Mouse (Mus musculus): ENCODE results near the gene Msi1. TPM values are rescaled to one million over a fixed set of nuclear protein-coding genes. Genes with fewer than 3 reads are reported as not detected.

The Msi1 gene
- polyA plus RNA-seq, 1 experiment: 60.4 TPM

GRCm38 (mm10) chr5:115444130-115444529, 14.7 kb downstream of the Msi1 start:
- Histone ChIP-seq H3K4me1 (ENCODE audit: control insufficient read depth, insufficient read depth, low read length) (no peaks in the 10 kb centered on the region), H3K27ac (ENCODE audit: insufficient read depth, low read length) (no peak overlapping the region), H3K27me3 (ENCODE audit: control insufficient read depth, insufficient read depth, low read length) (no peaks in the 10 kb centered on the region), H3K4me3 (replicated peaks; ENCODE audit: insufficient read depth, low read depth, low read length) (no peak overlapping the region)
- DNase-seq: no peak
- TF ChIP-seq POLR2A (IDR thresholded peaks at IDR 0.05; ENCODE audit: borderline replicate concordance, insufficient read depth, low read length) (no peak), CTCF (IDR thresholded peaks at IDR 0.05; ENCODE audit: borderline replicate concordance, insufficient read depth, low read depth, low read length) (no peak)
- WGBS: 80% methylated on average over 11 of the region's 11 CpGs

GRCm38 (mm10) chr5:115447108-115447507, 17.7 kb downstream of the Msi1 start:
- 37% methylated on average over 17 of the region's 17 CpGs for WGBS

GRCm38 (mm10) chr5:115449247-115449646, 19.8 kb downstream of the Msi1 start:
- H3K27ac ChIP-seq (ENCODE audit: insufficient read depth, low read length): no peak overlapping the region
- TF ChIP-seq CTCF (IDR thresholded peaks at IDR 0.05; ENCODE audit: borderline replicate concordance, insufficient read depth, low read depth, low read length): no peak
- TF ChIP-seq POLR2A (IDR thresholded peaks at IDR 0.05; ENCODE audit: borderline replicate concordance, insufficient read depth, low read length): no peak
- no peak overlapping the region for H3K4me3 ChIP-seq (replicated peaks; ENCODE audit: insufficient read depth, low read depth, low read length)
- WGBS: 75% methylated on average over 3 of the region's 3 CpGs
- H3K27me3 ChIP-seq (ENCODE audit: control insufficient read depth, insufficient read depth, low read length): no peaks in the 10 kb centered on the region
- DNase-seq: no peak
- H3K4me1 ChIP-seq (ENCODE audit: control insufficient read depth, insufficient read depth, low read length): no peaks in the 10 kb centered on the region

More at GRCm38 (mm10) chr5:115447108-115447507, 17.7 kb downstream of the Msi1 start:
- Histone ChIP-seq H3K27me3 (ENCODE audit: control insufficient read depth, insufficient read depth, low read length) (no peaks in the 10 kb centered on the region), H3K27ac (ENCODE audit: insufficient read depth, low read length) (no peak overlapping the region), H3K4me1 (ENCODE audit: control insufficient read depth, insufficient read depth, low read length) (no peaks in the 10 kb centered on the region), H3K4me3 (replicated peaks; ENCODE audit: insufficient read depth, low read depth, low read length) (no peak overlapping the region)
- DNase-seq: no peak
- TF ChIP-seq CTCF (IDR thresholded peaks at IDR 0.05; ENCODE audit: borderline replicate concordance, insufficient read depth, low read depth, low read length) (no peak), POLR2A (IDR thresholded peaks at IDR 0.05; ENCODE audit: borderline replicate concordance, insufficient read depth, low read length) (no peak)

GRCm38 (mm10) chr5:115450410-115451317, 21.3 kb downstream of the Msi1 start:
- 77% methylated on average over 27 of the region's 27 CpGs for WGBS
- no peaks in the 10 kb centered on the region for H3K27me3 ChIP-seq (ENCODE audit: control insufficient read depth, insufficient read depth, low read length)
- no peaks in the 10 kb centered on the region for H3K4me1 ChIP-seq (ENCODE audit: control insufficient read depth, insufficient read depth, low read length)
- DNase-seq: no peak
- H3K4me3 ChIP-seq (replicated peaks; ENCODE audit: insufficient read depth, low read depth, low read length): no peak overlapping the region
- TF ChIP-seq POLR2A (IDR thresholded peaks at IDR 0.05; ENCODE audit: borderline replicate concordance, insufficient read depth, low read length) (no peak), CTCF (IDR thresholded peaks at IDR 0.05; ENCODE audit: borderline replicate concordance, insufficient read depth, low read depth, low read length) (no peak)
- H3K27ac ChIP-seq (ENCODE audit: insufficient read depth, low read length): no peak overlapping the region

DNA sequence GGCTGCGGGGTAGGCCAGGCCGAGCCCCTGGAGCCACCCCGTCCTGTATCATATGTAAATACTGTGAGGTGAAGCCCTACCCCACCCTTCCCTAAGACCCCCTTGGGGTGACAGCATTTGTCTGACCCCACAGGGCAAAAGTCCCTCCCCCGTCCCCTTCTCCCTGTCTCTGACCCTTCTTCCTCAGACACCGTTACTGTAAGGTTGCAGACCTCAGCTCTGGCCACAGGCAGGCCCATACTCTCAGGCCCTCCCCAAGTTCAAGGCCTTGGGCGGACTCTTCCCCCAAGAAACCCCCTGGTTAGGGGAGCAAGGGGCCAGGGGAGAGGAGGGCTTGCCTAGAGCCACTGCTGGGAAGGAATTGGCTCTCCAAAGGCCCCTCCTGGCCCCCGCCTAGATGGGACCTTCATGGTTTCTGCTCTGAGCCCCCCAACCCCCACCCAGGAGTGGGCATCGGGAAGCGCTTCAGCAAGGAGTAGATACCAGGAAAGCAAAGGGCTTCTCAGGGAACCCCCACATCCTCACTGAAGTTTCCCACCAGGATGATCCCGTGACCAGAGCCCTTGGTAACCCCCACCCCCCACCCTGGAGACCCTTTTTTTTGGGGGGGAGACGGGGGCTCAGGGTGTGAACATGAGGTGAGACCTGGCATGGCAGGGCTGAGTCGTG, 25.2 kb downstream of the Msi1 start:
- H3K4me3 ChIP-seq (replicated peaks; ENCODE audit: insufficient read depth, low read depth, low read length): no peak overlapping the region
- WGBS: 76% methylated on average over 12 of the region's 12 CpGs
- H3K27me3 ChIP-seq (ENCODE audit: control insufficient read depth, insufficient read depth, low read length): no peaks in the 10 kb centered on the region
- no peaks in the 10 kb centered on the region for H3K4me1 ChIP-seq (ENCODE audit: control insufficient read depth, insufficient read depth, low read length)
- no peak for DNase-seq
- H3K27ac ChIP-seq (ENCODE audit: insufficient read depth, low read length): no peak overlapping the region
- TF ChIP-seq POLR2A (IDR thresholded peaks at IDR 0.05; ENCODE audit: borderline replicate concordance, insufficient read depth, low read length): no peak
- no peak for TF ChIP-seq CTCF (IDR thresholded peaks at IDR 0.05; ENCODE audit: borderline replicate concordance, insufficient read depth, low read depth, low read length)

GRCm38 (mm10) chr5:115455838-115456237, 26.4 kb downstream of the Msi1 start:
- no peak overlapping the region for H3K27ac ChIP-seq (ENCODE audit: insufficient read depth, low read length)
- TF ChIP-seq POLR2A (IDR thresholded peaks at IDR 0.05; ENCODE audit: borderline replicate concordance, insufficient read depth, low read length) (no peak), CTCF (IDR thresholded peaks at IDR 0.05; ENCODE audit: borderline replicate concordance, insufficient read depth, low read depth, low read length) (no peak)
- no peaks in the 10 kb centered on the region for H3K27me3 ChIP-seq (ENCODE audit: control insufficient read depth, insufficient read depth, low read length)
- no peaks in the 10 kb centered on the region for H3K4me1 ChIP-seq (ENCODE audit: control insufficient read depth, insufficient read depth, low read length)
- DNase-seq: no peak
- H3K4me3 ChIP-seq (replicated peaks; ENCODE audit: insufficient read depth, low read depth, low read length): no peak overlapping the region
- 73% methylated on average over 7 of the region's 7 CpGs for WGBS

- Histone ChIP-seq H3K4me3 (replicated peaks; ENCODE audit: insufficient read depth, low read depth, low read length) (no peak overlapping the region), H3K27me3 (ENCODE audit: control insufficient read depth, insufficient read depth, low read length) (no peaks in the 10 kb centered on the region), H3K27ac (ENCODE audit: insufficient read depth, low read length) (no peak overlapping the region), H3K4me1 (ENCODE audit: control insufficient read depth, insufficient read depth, low read length) (no peaks in the 10 kb centered on the region)
- DNase-seq: no peak
- TF ChIP-seq POLR2A (IDR thresholded peaks at IDR 0.05; ENCODE audit: borderline replicate concordance, insufficient read depth, low read length) (no peak), CTCF (IDR thresholded peaks at IDR 0.05; ENCODE audit: borderline replicate concordance, insufficient read depth, low read depth, low read length) (no peak)
- 42% methylated on average over 13 of the region's 13 CpGs for WGBS
These were observed 29.5 kb downstream of the Msi1 start for GRCm38 (mm10) chr5:115458918-115459317.

Data from cerebellum, adult 2 months (tissue).